Mouse (Mus musculus) stomach, embryonic 14.5 days (tissue): ENCODE measurements around the gene Tuba3a. TPM values are rescaled to one million over a fixed set of nuclear protein-coding genes. Genes with fewer than 3 reads are reported as not detected.

ENCODE experiments used
- ATAC-seq: fragments of 200-750 bp; cut with Nextera tagmentation; 2 replicates; pipeline ENCODE4 v1.8.0; 2017; ENCODE audit warnings: low read depth, moderate TSS enrichment; ENCODE audit not compliant: insufficient number of reproducible peaks, insufficient read depth, low FRiP score
- H3K27ac ChIP-seq: fragments of 300-500 bp; sonication (generic); 2 replicates; pipeline ENCODE4 v1.5.1; 2014; ENCODE audit warnings: mild to moderate bottlenecking, low read length, moderate library complexity, mixed read lengths
- H3K27me3 ChIP-seq: fragments of 300-500 bp; sonication (generic); 2 replicates; pipeline ENCODE4 v1.6.1; 2014; ENCODE audit warnings: low read length, control low read depth, mixed read lengths; ENCODE audit not compliant: control insufficient read depth, insufficient read depth
- H3K36me3 ChIP-seq: fragments of 300-500 bp; sonication (generic); 2 replicates; pipeline ENCODE4 v1.6.1; 2014; ENCODE audit warnings: mild to moderate bottlenecking, control low read depth, low read length, moderate library complexity, mixed read lengths; ENCODE audit not compliant: control insufficient read depth, insufficient read depth
- H3K4me1 ChIP-seq: fragments of 300-500 bp; sonication (generic); 2 replicates; pipeline ENCODE4 v1.6.1; 2014; ENCODE audit warnings: low read length, control low read depth, mixed read lengths; ENCODE audit not compliant: control insufficient read depth, insufficient read depth
- H3K4me2 ChIP-seq: fragments of 300-500 bp; sonication (generic); replicated peaks from 2 replicates; pipeline ENCODE4 v1.6.1; 2014; ENCODE audit warnings: low read depth, low read length, control low read depth
- H3K4me3 ChIP-seq: fragments of 300-500 bp; sonication (generic); 2 replicates; pipeline ENCODE4 v1.5.1; 2014; ENCODE audit warnings: low read depth, low read length, control low read depth
- H3K9ac ChIP-seq: fragments of 300-500 bp; sonication (generic); replicated peaks from 2 replicates; pipeline ENCODE4 v1.6.1; 2014; ENCODE audit warnings: low read depth, mild to moderate bottlenecking, control low read depth, low read length, moderate library complexity, mixed read lengths
- H3K9me3 ChIP-seq: fragments of 300-500 bp; sonication (generic); 2 replicates; pipeline ENCODE4 v1.6.1; 2016; ENCODE audit warnings: low read depth, low read length, control low read depth; ENCODE audit not compliant: control insufficient read depth
- WGBS: fragments of 180-500 bp; shearing (Covaris S2); extraction: QIAGEN DNeasy Blood & Tissue Kit; methylation state at CpG from one replicate; pipeline ENCODE4 v1.1.7; 2014; 5-methylcytosine and 5-hydroxymethylcytosine counted together
- microRNA-seq: library from miRNA; unstranded; fragments of <30 nt; microRNA quantifications from one replicate; pipeline ENCODE4, GENCODE M21; 2016
- polyA plus RNA-seq: library from polyadenylated mRNA; unstranded; fragments of >200 nt; fragmentation: Nextera tagmentation; extraction: Ambion mirVana; gene quantifications from 2 replicates; pipeline ENCODE4 v1.2.1, GENCODE M21; 2014

Tuba3a gene
- polyA plus RNA-seq, 1 experiment from 2014 or later = not detected

GRCm38 (mm10) chr6:125230571-125230970, 55.3 kb downstream of the Tuba3a start:
- Histone ChIP-seq H3K4me2 (peak overlapping the region; percentile 97), H3K4me1 (0 out of 2 replicates have a peak, but pooled peaks cover 5% of the 10 kb centered on the region), H3K27me3 (no peaks in the 10 kb centered on the region), H3K27ac (no peak overlapping the region), H3K9me3 (no peaks in the 10 kb centered on the region), H3K9ac (no peak overlapping the region), H3K36me3 (no peaks in the 10 kb centered on the region), H3K4me3 (no peak overlapping the region)
- ATAC-seq = no peak
- 60% methylated on average over 9 of the region's 9 CpGs for WGBS

Small RNA genes within 50 kb of the gene (microRNA-seq; reads per million reads assigned to microRNA genes)
- gene Mir8113 = not detected

Other genes with a start within 250 kb of the Tuba3a start
- gene Ing4, start 246.3 kb downstream of the Tuba3a start, polyA plus RNA-seq = 118 and 119 TPM in 2 replicates
- 15.8 and 18.6 TPM in 2 replicates for gene Acrbp, start 236.4 kb downstream of the Tuba3a start, polyA plus RNA-seq
- gene Lpar5, start 218.1 kb downstream of the Tuba3a start, polyA plus RNA-seq = 1.2 and 2.1 TPM in 2 replicates
- gene Chd4, start 190.1 kb downstream of the Tuba3a start, polyA plus RNA-seq = 70.9 and 78.7 TPM in 2 replicates
- gene Nop2, start 154.1 kb downstream of the Tuba3a start, polyA plus RNA-seq = 52.3 and 55.4 TPM in 2 replicates
- 7.4 and 9.2 TPM in 2 replicates for gene Iffo1, start 140.8 kb downstream of the Tuba3a start, polyA plus RNA-seq
- 1,945 and 1,966 TPM in 2 replicates for gene Gapdh, start 119.6 kb downstream of the Tuba3a start, polyA plus RNA-seq
- 107 and 109 TPM in 2 replicates for gene Ncapd2, start 94.3 kb downstream of the Tuba3a start, polyA plus RNA-seq
- gene Mrpl51, start 94.2 kb downstream of the Tuba3a start, polyA plus RNA-seq = 193 and 202 TPM in 2 replicates
- gene Vamp1, start 70.5 kb downstream of the Tuba3a start, polyA plus RNA-seq = 3.4 and 3.7 TPM in 2 replicates
- gene Tapbpl, start 54.2 kb downstream of the Tuba3a start, polyA plus RNA-seq = 4.7 and 5.2 TPM in 2 replicates
- gene Cd27, start 49.0 kb downstream of the Tuba3a start, polyA plus RNA-seq = 2.3 and 3.1 TPM in 2 replicates
- 55.1 and 62.6 TPM in 2 replicates for gene Ltbr, start 27.8 kb upstream of the Tuba3a start, polyA plus RNA-seq
- gene Scnn1a, start 34.6 kb upstream of the Tuba3a start, polyA plus RNA-seq = 1.3 and 2.6 TPM in 2 replicates
- gene Tnfrsf1a, start 63.3 kb upstream of the Tuba3a start, polyA plus RNA-seq = 64.2 and 69.9 TPM in 2 replicates
- 1.7 and 2.1 TPM in 2 replicates for gene Plekhg6, start 94.8 kb upstream of the Tuba3a start, polyA plus RNA-seq
- gene Cd9, start 208.7 kb upstream of the Tuba3a start, polyA plus RNA-seq = 286 and 302 TPM in 2 replicates